Mouse (Mus musculus): ENCODE data around the gene Rhox1. TPM values are rescaled to one million over a fixed set of nuclear protein-coding genes. Genes with fewer than 3 reads are reported as not detected.

The Rhox1 gene
- polyA plus RNA-seq, 1 experiment from 2014 or later, result not detected

Other genes with a start within 250 kb of the Rhox1 start
- gene Sept6, start 230.5 kb downstream of the Rhox1 start, polyA plus RNA-seq (2015; fragmentation: Nextera tagmentation; extraction: Ambion mirVana), result 13.1 and 13.6 TPM in 2 replicates
- gene Sowahd, start 173.4 kb downstream of the Rhox1 start, polyA plus RNA-seq (2015; fragmentation: Nextera tagmentation; extraction: Ambion mirVana), result not detected in 2 replicates
- 517 and 629 TPM in 2 replicates for gene Rpl39, start 136.9 kb downstream of the Rhox1 start, polyA plus RNA-seq (2015; fragmentation: Nextera tagmentation; extraction: Ambion mirVana)
- gene Upf3b, start 111.9 kb downstream of the Rhox1 start, polyA plus RNA-seq (2015; fragmentation: Nextera tagmentation; extraction: Ambion mirVana), result 18.3 TPM in 2 replicates
- gene Nkap, start 95.5 kb downstream of the Rhox1 start, polyA plus RNA-seq (2015; fragmentation: Nextera tagmentation; extraction: Ambion mirVana), result 11.4 and 12.3 TPM in 2 replicates
- gene Akap14, start 53.4 kb downstream of the Rhox1 start, polyA plus RNA-seq (2015; fragmentation: Nextera tagmentation; extraction: Ambion mirVana), result 0.11 TPM in 1 of 2 replicates, not detected in the other
- gene Ndufa1, start 31.1 kb downstream of the Rhox1 start, polyA plus RNA-seq (2015; fragmentation: Nextera tagmentation; extraction: Ambion mirVana), result 385 and 424 TPM in 2 replicates
- gene Rnf113a1, start 31.0 kb downstream of the Rhox1 start, polyA plus RNA-seq (2015; fragmentation: Nextera tagmentation; extraction: Ambion mirVana), result 8.3 and 9.3 TPM in 2 replicates
- gene Gm9, start 11.2 kb downstream of the Rhox1 start, polyA plus RNA-seq (2015; fragmentation: Nextera tagmentation; extraction: Ambion mirVana), result not detected in 2 replicates
- gene Rhox2a, start 22.7 kb upstream of the Rhox1 start, polyA plus RNA-seq (2015; fragmentation: Nextera tagmentation; extraction: Ambion mirVana), result not detected in 2 replicates
- gene Rhox3a, start 27.7 kb upstream of the Rhox1 start, polyA plus RNA-seq (2015; fragmentation: Nextera tagmentation; extraction: Ambion mirVana), result not detected in 2 replicates
- gene Rhox4a, start 43.1 kb upstream of the Rhox1 start, polyA plus RNA-seq (2015; fragmentation: Nextera tagmentation; extraction: Ambion mirVana), result not detected in 2 replicates
- gene Rhox3a2, start 157.8 kb upstream of the Rhox1 start, polyA plus RNA-seq (2015; fragmentation: Nextera tagmentation; extraction: Ambion mirVana), result not detected in 2 replicates
- gene Rhox4a2, start 168.6 kb upstream of the Rhox1 start, polyA plus RNA-seq (2015; fragmentation: Nextera tagmentation; extraction: Ambion mirVana), result not detected in 2 replicates
- not detected in 2 replicates for gene Rhox2b, start 189.8 kb upstream of the Rhox1 start, polyA plus RNA-seq (2015; fragmentation: Nextera tagmentation; extraction: Ambion mirVana)
- gene Rhox4b, start 210.2 kb upstream of the Rhox1 start, polyA plus RNA-seq (2015; fragmentation: Nextera tagmentation; extraction: Ambion mirVana), result not detected in 2 replicates
- gene Rhox2c, start 231.4 kb upstream of the Rhox1 start, polyA plus RNA-seq (2015; fragmentation: Nextera tagmentation; extraction: Ambion mirVana), result not detected in 2 replicates
- not detected in 2 replicates for gene Rhox3c, start 236.3 kb upstream of the Rhox1 start, polyA plus RNA-seq (2015; fragmentation: Nextera tagmentation; extraction: Ambion mirVana)